Mouse (Mus musculus): ENCODE data around the gene Scarb1.

Scarb1 gene

DNA sequence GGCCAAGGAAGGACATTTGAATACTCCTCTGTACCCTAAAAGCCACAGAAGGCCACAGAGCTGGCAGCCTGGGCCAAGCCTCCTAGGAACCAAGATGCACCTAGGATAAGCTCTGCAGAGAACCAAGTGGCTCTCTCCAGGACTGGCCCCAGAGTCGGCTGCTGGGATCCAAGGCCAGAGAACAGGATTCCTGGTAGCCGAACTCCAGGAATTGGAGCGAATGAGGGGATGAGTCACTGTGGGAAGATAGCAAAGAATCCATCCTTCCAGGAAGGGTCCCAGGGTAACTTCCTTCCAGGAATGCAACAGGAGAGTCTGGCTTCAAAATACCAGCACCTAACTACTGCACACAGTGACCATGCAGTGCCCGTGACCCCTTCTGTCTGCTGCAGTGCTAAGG is 8.6 kb downstream of the Scarb1 start:
- no peak for DNase-seq (ENCODE audit: low spot score in 2 of 2)

DNA sequence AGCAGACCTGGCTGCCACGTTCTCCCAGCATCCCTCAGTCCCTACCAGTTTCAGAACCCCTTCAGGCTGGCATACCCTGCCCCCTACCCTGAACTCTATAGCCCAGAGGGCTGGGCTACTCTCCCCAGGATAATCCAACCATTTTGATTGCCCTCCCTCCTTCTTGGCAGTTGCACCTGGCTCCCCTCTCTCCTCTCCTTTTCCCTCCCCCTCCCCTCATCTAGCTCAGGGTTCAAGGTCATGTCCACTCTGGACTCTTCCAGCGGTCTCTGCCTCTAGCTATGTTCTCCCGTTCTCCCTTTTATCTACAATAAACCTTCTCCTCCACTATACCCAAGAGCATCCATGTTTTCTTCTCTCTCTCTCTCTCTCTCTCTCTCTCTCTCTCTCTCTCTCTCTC is 9.1 kb downstream of the Scarb1 start:
- no peak for DNase-seq (ENCODE audit: low spot score in 2 of 2)

DNA sequence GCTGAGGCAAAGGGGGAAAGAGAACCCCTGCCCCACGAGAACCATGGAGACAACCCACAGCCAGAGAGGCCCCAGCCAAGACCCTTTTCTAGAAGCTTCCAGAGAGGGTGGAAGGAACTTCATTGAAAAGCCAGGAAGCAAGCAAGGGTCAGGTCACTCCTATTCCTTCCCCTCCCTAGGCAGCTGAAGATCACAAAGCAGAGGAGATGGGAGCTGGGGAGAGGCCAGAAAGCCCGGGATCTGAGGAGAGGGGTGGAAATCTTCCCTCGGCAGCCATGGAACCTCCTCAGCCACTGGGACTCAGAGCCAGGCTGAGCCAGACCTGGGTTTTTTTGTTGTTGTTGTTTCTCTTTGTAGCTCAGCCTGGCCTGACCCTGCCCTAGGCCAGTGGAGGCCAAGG is 9.8 kb downstream of the Scarb1 start:
- DNase-seq (ENCODE audit: low spot score in 2 of 2) = no peak

DNA sequence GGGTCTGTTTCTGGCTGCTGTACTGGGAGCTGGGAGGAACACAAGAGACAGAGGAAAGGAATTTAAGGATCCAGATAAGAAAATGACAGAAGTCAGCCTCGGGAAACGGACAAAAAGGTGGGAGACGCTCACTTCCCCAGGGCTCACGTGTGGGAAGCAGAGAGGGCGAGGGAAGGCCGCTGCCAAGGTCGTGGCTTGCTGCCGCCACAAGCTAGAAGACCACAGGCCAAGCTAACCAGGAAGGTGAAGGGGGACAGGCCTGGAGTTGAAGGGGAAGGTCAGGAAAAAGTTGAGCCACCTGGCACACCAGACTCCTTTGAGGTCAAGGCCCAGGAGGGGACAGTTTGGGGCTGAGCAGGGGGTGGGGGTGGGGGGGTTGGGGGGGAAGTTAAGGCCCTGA is 10.2 kb downstream of the Scarb1 start:
- DNase-seq (ENCODE audit: low spot score in 2 of 2) = no peak

DNA sequence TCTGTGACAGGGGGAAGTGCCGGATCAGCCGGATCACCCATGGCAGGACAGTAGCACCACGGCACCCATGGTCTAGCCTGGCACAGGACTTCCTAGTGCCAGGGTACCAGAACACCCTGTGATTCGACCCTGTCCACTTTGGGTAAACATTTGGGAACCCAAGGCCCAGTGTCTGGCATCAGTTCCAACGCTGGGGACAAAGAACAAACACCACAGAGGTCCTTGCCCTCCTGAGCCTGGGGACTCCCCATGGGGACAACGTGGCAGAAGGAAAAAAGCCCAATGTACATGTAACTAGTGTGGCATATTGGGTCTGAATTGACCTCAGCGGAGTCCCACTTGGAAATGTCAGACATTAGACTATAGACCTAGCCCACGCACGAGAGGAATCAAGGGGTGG is 10.7 kb downstream of the Scarb1 start:
- DNase-seq (ENCODE audit: low spot score in 2 of 2) = no peak

DNA sequence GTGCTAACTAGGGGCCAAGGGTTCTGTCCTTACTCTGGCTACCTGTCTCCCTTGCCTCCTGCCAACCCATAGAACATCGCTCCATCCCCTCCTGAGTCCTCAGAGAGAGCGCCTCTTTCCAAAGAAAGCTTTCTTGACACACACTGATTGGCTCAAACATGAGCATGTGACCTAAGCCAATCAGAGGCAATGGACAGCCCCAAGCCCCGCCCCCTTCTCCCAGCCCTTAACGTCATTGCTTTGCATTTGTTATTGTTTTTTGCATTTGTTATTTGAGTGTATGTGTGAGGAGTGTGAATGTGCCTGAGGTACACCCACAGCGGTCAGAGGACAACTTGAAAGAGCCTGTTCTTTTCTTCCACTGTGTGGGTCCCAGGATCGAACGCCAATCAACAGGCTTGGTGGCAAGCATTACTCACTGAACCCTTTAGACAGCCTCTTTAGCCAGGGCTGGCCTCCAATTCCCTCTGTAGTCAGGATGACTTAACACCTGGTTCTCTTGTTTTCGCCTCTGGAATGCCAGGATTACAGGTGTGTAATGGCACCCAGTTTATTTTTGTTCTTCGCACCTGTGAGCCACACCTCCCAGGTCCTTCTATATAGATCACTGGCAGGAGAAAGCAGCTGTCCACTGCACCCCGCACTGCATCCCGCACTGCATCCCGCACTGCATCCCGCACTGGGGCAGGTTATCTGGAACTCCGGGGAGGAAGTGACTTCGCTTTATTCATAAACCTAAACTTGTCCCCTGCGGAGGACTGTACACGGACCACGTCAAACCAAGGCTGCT is 13.1 kb downstream of the Scarb1 start:
- DNase-seq (ENCODE audit: low spot score in 2 of 2) = no peak

DNA sequence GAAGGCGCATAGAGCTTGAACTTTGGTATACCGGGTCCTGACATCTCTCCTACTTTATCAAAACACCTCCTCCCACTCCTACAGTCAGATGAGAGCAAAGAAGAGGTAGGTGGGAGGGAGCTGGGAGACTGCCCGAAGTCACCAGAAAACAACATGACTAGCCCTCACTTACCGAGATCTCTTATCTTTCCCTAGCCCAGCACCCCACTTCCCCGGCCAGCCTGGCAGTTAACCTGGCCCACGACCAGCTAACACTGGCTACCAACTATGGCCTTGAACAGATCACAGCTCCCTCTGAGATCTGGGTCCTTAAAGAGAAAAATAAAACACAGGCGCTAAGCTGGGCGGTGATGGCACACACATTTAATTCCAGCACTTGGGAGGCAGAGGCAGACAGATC is 14.5 kb downstream of the Scarb1 start:
- no peak for DNase-seq (ENCODE audit: low spot score in 2 of 2)

DNA sequence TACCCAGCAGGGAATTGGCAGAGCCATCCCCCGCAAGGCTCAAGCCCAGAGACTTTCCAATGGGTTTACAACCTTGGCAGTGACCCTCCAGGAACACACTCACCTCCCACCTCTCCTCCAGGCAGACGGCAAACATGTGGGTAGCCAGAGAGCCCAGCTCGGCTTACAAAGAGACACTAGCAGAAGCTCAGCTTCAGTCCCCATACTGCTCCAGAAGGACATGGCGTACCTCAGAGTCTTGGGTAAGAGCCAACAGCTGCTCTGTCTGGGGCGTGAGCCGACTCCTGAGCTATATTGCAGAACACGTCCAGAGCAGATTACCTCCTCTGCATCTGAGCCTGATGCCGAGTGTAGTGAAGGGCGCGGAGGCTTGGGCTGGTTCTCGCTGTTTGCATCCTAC is 15.0 kb downstream of the Scarb1 start:
- no peak for DNase-seq (ENCODE audit: low spot score in 2 of 2)

DNA sequence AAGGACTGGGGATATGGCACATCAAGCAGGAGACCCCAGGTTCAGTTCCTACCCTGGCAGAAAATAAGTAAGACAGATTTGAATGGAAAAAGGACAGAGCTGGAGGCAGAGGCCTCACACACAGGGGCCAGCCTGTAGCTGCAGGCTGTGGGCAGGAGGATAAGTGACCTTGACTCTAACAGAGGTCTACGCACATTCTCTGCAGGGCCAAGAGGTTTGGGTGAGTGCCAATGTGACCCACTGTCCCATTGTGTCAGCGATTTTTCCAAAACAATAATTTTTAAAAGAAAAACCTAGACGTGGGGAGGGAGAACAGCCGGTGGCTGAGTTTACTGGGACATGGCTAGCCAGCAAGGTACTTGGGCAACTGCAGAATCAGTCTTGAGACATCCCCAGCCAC is 15.6 kb downstream of the Scarb1 start:
- DNase-seq (ENCODE audit: low spot score in 2 of 2) = no peak

DNA sequence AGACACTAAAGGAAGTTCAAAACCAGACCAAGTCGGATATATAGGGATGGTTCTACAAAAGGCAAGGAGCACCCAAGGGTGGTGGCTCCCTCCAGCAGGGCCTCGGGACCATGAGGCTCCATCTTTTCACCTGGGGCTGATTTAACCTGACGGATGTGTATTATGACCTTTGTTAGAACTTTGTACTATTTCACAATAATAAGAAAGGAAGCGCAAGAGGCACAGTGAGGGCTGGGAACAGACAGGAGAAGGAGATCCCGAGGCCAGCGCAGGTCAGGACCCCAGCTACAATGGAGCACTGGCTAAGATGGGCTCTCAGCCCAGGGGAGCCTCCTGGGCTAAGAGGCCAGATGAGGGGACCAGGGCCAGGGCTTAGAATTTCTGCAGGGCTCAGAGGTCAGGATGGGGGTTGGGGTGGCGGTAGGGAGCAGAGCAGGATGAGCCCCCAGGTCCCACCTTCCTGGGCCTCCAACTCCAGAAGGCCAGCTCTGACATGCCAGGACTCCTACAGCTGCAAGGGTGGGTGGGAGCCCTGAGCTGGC is 16.9 kb downstream of the Scarb1 start:
- no peak for DNase-seq (ENCODE audit: low spot score in 2 of 2)

DNA sequence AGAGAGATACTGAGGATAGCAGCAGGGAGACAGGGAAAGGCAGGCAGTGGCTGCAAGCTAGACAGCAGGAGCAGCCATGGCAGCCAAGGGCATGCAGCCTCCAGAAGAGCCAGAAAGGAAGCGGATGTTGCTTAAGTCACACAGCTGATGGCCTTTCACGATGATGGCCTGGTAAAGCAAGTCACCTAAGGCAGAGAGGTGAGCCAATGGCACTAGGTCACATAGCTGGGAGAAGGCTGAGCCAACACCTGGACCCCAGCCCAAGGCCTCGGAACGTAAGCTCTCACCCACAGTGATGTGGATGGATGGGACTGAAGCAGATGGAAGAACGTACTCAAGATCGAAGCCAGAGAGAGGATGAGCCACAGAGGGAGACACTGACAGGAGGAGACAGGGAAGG is 17.8 kb downstream of the Scarb1 start:
- DNase-seq (ENCODE audit: low spot score in 2 of 2) = no peak

DNA sequence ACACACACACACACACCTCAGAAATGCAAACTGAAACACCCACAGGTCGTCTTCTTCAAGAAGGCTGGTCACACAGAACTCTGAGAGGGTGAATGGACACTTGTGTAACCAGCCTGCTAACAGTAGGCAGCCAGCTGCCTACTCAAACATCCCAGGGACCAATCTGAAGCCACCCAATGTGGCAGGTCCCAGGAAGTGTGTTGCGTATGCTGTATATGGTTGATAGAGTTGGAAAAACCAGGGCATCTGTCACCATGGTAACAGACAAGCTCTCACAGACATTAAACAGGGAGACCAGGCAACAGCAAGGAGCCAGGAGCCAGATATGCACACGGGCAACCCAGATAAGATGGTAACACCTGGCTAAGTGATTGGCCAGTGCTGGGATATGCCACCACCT is 19.1 kb downstream of the Scarb1 start:
- DNase-seq (ENCODE audit: low spot score in 2 of 2) = no peak

DNA sequence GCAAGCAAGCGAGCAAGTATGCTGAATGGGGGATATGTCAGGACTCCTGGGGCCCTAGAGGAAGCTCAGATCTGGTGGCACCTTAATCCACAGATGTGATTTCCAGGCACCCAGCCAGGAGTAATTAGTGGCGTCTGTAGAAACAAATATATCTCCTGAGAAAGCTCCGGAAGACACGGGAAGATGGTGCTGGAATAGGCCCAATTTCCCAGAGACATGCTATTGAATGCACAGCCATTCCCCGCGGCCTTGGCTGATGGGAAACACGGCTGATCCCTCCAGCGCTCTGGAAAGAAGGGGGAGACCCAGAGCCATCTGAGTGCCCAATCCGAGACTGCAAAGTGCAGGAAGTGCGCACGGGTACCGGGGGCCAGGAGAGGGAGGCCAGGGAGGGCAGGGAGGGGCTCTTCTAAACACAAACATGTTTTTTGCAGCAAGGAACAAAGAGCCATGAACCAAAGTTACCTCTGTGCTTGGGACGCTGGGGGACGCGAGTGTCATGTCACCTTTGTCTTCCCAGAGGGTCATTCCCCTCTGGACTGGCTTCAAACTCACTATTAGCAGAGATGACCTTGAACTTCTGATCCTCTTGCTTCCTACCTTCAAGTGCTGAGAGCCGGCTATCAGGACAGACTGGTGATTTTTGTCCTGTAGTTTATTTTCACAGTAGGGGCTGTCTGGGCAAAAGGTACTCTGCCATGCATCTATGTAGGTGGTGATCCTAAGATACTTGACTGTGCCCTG is 21.7 kb downstream of the Scarb1 start:
- no peak for DNase-seq (ENCODE audit: low spot score in 2 of 2)

DNA sequence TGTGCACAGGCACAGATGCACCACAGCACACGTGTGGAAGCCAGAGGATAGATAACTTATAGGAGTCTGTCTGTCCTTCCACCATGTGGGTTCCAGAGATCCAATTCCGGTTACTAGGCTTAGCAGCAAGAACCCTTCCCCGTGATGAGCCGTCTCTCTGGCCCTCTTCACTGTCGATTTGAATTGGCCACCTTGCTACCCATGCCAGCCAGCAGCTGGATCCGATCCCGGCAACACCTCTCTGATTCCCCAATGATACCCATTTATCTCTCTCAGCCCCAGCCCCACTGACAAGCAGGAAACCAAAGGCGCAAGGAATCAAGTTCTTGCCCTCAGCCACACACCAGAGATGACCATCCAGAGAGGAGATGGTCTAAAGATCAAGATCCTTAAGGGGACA is 22.9 kb downstream of the Scarb1 start:
- DNase-seq (ENCODE audit: low spot score in 2 of 2) = no peak

DNA sequence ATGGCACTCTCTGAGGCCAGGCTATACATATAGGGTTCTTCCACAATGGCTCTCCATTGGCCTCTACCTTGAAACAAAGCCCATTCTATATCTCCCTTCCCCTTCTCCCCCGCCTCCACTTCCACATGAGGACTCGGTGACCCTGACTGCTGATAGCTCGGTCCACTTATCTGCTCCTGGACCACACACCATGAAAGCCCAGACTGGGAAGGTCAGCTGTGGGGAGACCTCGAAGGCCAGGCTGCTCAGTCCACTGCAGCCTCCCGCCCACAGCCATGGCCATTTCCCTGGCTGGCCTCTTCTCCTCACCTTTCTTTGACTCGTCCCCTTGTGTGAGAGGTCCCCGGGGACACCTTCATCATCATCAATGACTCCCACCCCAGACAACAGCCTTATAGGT is 23.6 kb downstream of the Scarb1 start:
- no peak for DNase-seq (ENCODE audit: low spot score in 2 of 2)

DNA sequence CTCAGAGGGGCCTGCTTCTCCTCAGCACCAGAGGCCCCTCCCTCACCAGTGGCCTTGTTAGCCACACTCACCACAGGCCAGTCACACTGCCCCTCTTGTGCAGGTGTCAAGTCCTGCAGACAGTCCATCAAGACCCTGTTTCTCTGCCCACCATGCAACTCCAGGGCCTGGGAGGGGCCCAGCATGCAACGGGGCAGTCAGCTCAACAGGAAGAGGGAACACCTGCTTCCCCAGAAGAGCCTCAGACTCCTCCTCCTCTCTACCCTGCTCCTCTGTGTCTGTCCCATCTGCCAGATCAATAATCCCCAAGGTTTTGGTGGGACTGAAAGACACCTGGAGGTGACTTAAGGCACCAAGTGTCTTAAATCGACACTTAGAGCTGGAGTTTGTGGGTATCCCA is 24.1 kb downstream of the Scarb1 start:
- DNase-seq (ENCODE audit: low spot score in 2 of 2) = no peak

DNA sequence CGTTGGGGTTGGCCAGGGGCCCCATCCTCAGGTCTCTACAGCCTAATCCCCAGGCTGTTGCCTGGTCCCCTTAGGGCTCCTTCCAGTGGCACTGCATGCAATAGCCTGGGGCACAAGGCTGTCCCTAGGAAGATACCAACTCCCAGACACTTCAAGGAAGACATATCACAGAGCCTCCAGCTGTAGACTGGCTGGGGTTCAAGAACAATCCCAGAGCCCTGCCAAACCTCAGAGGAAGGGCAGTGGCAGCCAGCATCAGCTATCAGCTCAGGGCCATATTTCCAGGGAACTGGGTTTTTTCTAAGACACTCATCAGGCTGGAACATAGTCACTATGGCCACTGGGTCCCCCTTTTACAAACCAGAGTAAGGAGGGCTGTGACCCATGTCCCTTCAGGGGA is 25.8 kb downstream of the Scarb1 start:
- DNase-seq (ENCODE audit: low spot score in 2 of 2) = no peak

DNA sequence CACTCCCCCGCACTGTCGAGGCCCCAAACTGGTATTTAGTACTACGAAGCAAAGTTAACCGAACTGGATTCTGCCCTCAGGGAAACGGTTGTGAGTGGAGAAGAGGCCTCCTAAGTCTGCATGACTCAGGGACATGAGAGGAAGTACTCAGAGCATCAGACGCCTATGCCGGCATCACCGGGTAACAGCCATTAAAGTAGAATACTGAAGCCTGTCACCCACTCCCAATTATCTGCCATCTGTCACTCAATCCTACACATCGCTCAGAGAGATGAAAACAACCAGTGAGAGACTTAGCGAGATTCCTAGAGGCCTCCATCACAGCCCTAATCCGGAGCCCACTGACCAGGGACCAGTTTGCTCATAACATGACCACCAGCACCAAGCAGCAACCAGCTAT is 26.9 kb downstream of the Scarb1 start:
- no peak for DNase-seq (ENCODE audit: low spot score in 2 of 2)

DNA sequence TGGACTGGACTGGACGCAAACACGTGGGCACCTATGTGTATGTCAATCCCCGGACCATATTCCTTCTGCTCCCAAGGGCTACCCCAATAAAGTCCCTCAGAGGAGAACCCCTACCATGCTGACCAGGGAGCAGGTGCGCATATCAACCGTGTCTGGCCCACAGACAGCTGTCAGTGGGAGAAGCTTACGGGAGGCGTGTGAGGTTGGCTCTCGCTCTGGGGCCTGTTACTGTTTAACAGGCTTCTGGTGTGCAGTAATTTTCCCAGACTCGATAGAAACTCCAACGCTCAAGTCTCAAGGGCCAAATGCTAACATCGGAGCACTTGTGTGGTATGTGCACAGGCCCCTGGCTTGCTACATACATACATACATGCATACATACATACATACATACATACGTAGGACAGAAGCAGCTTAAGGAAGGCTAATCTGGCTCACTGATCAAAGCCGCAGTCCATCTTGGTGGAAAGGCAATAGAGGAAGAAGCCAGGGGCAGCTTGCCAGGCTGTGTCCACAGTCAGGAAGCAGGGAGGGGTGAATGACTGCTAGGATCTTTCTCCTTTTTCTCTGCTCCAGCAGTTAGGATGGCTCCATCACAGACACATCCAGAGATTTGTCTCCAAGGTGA is 27.8 kb downstream of the Scarb1 start:
- DNase-seq (ENCODE audit: low spot score in 2 of 2) = no peak

DNA sequence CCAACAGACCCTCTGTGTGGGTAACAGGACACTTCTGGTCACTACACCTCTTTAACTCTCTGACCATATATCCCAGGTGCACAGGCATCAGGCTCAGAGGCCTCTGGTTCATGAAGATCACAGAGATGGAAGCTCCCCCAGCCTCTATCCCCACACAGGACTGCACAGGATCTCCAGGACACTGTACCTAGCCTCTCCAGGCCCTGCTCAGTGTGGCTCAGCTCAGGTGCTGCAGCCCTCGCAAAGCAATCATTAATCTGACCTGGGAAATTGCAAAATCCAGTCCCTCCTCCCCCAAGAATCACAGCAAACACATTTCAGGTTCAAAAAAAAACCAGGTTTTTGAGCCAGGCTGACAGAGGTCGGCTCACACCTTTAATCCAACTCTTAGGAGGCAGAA is 29.9 kb downstream of the Scarb1 start:
- no peak for DNase-seq (ENCODE audit: low spot score in 2 of 2)

DNA sequence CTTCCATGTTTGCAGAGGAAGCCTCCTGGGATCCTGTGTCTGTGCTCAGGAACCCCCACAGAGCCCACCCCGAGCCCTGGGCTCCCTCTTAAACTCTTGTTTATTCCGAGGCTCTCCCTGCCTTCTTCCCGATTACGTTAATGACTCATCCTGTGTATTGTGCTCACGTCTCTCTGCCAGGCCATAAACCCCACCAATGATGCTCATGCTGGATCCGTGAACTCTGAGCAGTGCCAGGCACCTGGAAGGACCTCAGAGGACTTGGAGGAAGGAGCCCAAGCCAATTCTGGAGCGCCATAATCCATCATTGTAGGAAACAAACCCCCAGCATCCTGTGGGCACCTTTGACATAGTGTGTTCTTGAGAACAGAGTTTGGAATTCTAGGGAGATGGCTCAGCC is 31.7 kb downstream of the Scarb1 start:
- no peak for DNase-seq (ENCODE audit: low spot score in 2 of 2)

DNA sequence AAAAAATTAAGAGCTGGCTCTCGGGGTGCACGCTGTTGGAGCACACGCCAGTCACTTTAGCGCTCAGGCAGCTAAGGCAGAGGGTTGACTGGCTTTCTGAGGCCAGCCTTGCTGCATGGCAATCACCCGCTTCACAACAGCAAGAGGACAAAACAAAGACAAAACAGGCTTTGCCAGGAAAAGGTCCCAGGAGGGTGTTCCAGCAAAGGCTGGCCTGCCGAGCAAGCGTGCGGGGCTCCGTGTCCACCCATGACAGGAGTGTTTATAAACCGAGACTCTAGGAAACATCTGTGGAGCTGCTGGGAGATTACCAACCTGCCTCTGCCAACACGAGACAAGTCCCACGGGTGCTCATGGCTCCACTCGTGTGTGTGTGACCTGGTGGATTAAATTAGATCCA is 34.1 kb downstream of the Scarb1 start:
- no peak for DNase-seq (ENCODE audit: low spot score in 2 of 2)

DNA sequence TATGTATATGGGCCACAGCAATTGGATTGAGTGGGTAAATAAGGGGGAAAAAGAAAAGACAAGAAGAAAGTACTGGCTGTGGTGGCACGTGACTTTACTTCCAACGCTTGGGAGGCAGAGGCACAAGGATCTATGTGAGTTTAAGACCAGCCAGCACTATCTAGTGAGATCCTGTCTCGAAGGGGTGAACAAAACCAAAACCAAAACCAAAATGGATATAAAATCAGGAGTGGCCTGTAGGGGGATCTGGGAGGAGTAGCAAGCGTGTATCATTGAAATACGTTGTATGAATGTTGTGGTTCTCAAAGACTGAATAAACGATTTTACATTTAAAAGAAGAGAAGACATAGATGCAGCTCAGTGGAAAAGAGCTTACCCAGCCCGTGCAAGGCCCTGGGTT is 34.5 kb downstream of the Scarb1 start:
- DNase-seq (ENCODE audit: low spot score in 2 of 2) = no peak
